Mouse (Mus musculus) intestine, embryonic 15.5 days (tissue): ENCODE results near the gene Ghitm. TPM values are rescaled to one million over a fixed set of nuclear protein-coding genes. Genes with fewer than 3 reads are reported as not detected.
A peak's percentile ranks its signal among the peaks of the same experiment; 100 is the strongest.
"Not testable (repeated sequence)": the region's sequence is repeated elsewhere in the genome, so short reads cannot be mapped to it uniquely, and the experiment has no call there.

Source experiments
- ATAC-seq: fragments of 200-750 bp; cut with Nextera tagmentation; 2 replicates; pipeline ENCODE4 v1.8.0; 2017; ENCODE audit warnings: moderate TSS enrichment, moderate library complexity
- H3K27ac ChIP-seq: fragments of 300-500 bp; sonication (generic); 2 replicates; pipeline ENCODE4 v1.5.1; 2015; ENCODE audit warnings: mild to moderate bottlenecking, inconsistent platforms
- H3K27me3 ChIP-seq: fragments of 300-500 bp; sonication (generic); replicated peaks from 2 replicates; pipeline ENCODE4 v1.6.1; 2015; ENCODE audit warnings: inconsistent platforms
- H3K36me3 ChIP-seq: fragments of 300-500 bp; sonication (generic); 2 replicates; pipeline ENCODE4 v1.6.1; 2015; ENCODE audit warnings: inconsistent platforms
- H3K4me1 ChIP-seq: fragments of 300-500 bp; sonication (generic); replicated peaks from 2 replicates; pipeline ENCODE4 v1.6.1; 2015; ENCODE audit warnings: inconsistent platforms
- H3K4me2 ChIP-seq: fragments of 300-500 bp; sonication (generic); replicated peaks from 2 replicates; pipeline ENCODE4 v1.6.1; 2015; ENCODE audit warnings: mild to moderate bottlenecking, inconsistent platforms
- H3K4me3 ChIP-seq: fragments of 300-500 bp; sonication (generic); replicated peaks from 2 replicates; pipeline ENCODE4 v1.5.1; 2015; ENCODE audit warnings: inconsistent platforms
- H3K9ac ChIP-seq: fragments of 300-500 bp; sonication (generic); 2 replicates; pipeline ENCODE4 v1.6.1; 2015; ENCODE audit warnings: inconsistent platforms
- H3K9me3 ChIP-seq: fragments of 300-500 bp; sonication (generic); 2 replicates; pipeline ENCODE4 v1.6.1; 2016; ENCODE audit warnings: inconsistent platforms
- WGBS: fragments of 180-500 bp; shearing (Covaris S2); methylation state at CpG from one replicate; pipeline ENCODE4 v1.1.7; 2015; 5-methylcytosine and 5-hydroxymethylcytosine counted together
- polyA plus RNA-seq: library from polyadenylated mRNA; unstranded; fragments of >200 nt; fragmentation: Nextera tagmentation; extraction: Ambion mirVana; gene quantifications from 2 replicates; pipeline ENCODE4 v1.2.1, GENCODE M21; 2015

Ghitm gene
- 300 and 309 TPM in 2 replicates for polyA plus RNA-seq

- peak within 1 kb of the TSS; percentile 64 for H3K4me2 ChIP-seq
- H3K9me3 ChIP-seq: no peaks in the 10 kb centered on the region
- no peaks in the 10 kb centered on the region for H3K4me1 ChIP-seq
- H3K9ac ChIP-seq: peak within 1 kb of the TSS; percentile 93
- WGBS: under 1% methylated on average over 38 of the region's 38 CpGs
- ATAC-seq: peak; percentile 99
- H3K36me3 ChIP-seq: peaks cover 6% of the 10 kb centered on the region; the same call in 1 of the 2 replicates
- H3K27me3 ChIP-seq: no peaks in the 10 kb centered on the region
- H3K4me3 ChIP-seq: peak within 1 kb of the TSS; percentile 89
- H3K27ac ChIP-seq: peak within 1 kb of the TSS; percentile 85
Observed at GRCm38 (mm10) chr14:37135127-37135593, at the start of gene Ghitm. Gene Ghitm (minus strand): TSS chr14:37135272.

GRCm38 (mm10) chr14:37184871-37185270, 49.8 kb upstream of the Ghitm start:
- peak; percentile 45; the same call in 1 of the 2 replicates for ATAC-seq
- H3K4me3 ChIP-seq: no peak overlapping the region
- H3K9me3 ChIP-seq: no peaks in the 10 kb centered on the region
- H3K36me3 ChIP-seq: no peaks in the 10 kb centered on the region
- no peaks in the 10 kb centered on the region for H3K4me1 ChIP-seq
- H3K4me2 ChIP-seq: no peak overlapping the region
- H3K27ac ChIP-seq: no peak overlapping the region
- no peak overlapping the region for H3K9ac ChIP-seq
- no peaks in the 10 kb centered on the region for H3K27me3 ChIP-seq
- WGBS: 70% methylated on average over 2 of the region's 2 CpGs

GRCm38 (mm10) chr14:37174484-37174883, 39.4 kb upstream of the Ghitm start:
- Histone ChIP-seq H3K36me3 (no peaks in the 10 kb centered on the region), H3K9ac (no peak overlapping the region), H3K4me2 (no peak overlapping the region), H3K9me3 (no peaks in the 10 kb centered on the region), H3K27ac (no peak overlapping the region), H3K4me1 (no peaks in the 10 kb centered on the region), H3K27me3 (no peaks in the 10 kb centered on the region), H3K4me3 (no peak overlapping the region)
- WGBS: 75% methylated on average over 3 of the region's 3 CpGs
- ATAC-seq: no peak

GRCm38 (mm10) chr14:37165266-37165926, 30.3 kb upstream of the Ghitm start:
- 55% methylated on average over 1 of the region's 1 CpGs for WGBS
- no peak overlapping the region for H3K4me3 ChIP-seq
- H3K4me1 ChIP-seq: no peaks in the 10 kb centered on the region
- H3K9me3 ChIP-seq: no peaks in the 10 kb centered on the region
- no peak overlapping the region for H3K4me2 ChIP-seq
- H3K27ac ChIP-seq: no peak overlapping the region
- no peak overlapping the region for H3K9ac ChIP-seq
- no peak for ATAC-seq
- no peaks in the 10 kb centered on the region for H3K27me3 ChIP-seq
- no peaks in the 10 kb centered on the region for H3K36me3 ChIP-seq

GRCm38 (mm10) chr14:37164392-37165032, 29.4 kb upstream of the Ghitm start:
- 62% methylated on average over 4 of the region's 4 CpGs for WGBS

GRCm38 (mm10) chr14:37163277-37163956, 28.3 kb upstream of the Ghitm start:
- peak; percentile 49; the same call in 1 of the 2 replicates for ATAC-seq
- 60% methylated on average over 4 of the region's 4 CpGs for WGBS
- Histone ChIP-seq H3K9me3 (no peaks in the 10 kb centered on the region), H3K4me1 (no peaks in the 10 kb centered on the region), H3K27me3 (no peaks in the 10 kb centered on the region), H3K27ac (no peak overlapping the region), H3K4me3 (no peak overlapping the region), H3K4me2 (no peak overlapping the region), H3K9ac (no peak overlapping the region), H3K36me3 (no peaks in the 10 kb centered on the region)

More at GRCm38 (mm10) chr14:37164392-37165032, 29.4 kb upstream of the Ghitm start:
- H3K4me2 ChIP-seq: no peak overlapping the region
- H3K27me3 ChIP-seq: no peaks in the 10 kb centered on the region
- H3K9me3 ChIP-seq: no peaks in the 10 kb centered on the region
- no peaks in the 10 kb centered on the region for H3K36me3 ChIP-seq
- no peak overlapping the region for H3K27ac ChIP-seq
- H3K4me3 ChIP-seq: no peak overlapping the region
- ATAC-seq: no peak
- H3K9ac ChIP-seq: no peak overlapping the region
- H3K4me1 ChIP-seq: no peaks in the 10 kb centered on the region

- no peaks in the 10 kb centered on the region for H3K27me3 ChIP-seq
- no peak overlapping the region for H3K4me2 ChIP-seq
- H3K9ac ChIP-seq: no peak overlapping the region
- no peak overlapping the region for H3K4me3 ChIP-seq
- no peaks in the 10 kb centered on the region for H3K36me3 ChIP-seq
- WGBS: 88% methylated on average over 1 of the region's 1 CpGs
- H3K9me3 ChIP-seq: no peaks in the 10 kb centered on the region
- H3K27ac ChIP-seq: no peak overlapping the region
- ATAC-seq: no peak
- no peaks in the 10 kb centered on the region for H3K4me1 ChIP-seq
Observed at GRCm38 (mm10) chr14:37154391-37154790, 19.3 kb upstream of the Ghitm start.

- Histone ChIP-seq H3K4me2 (no peak overlapping the region), H3K9me3 (no peaks in the 10 kb centered on the region), H3K27me3 (no peaks in the 10 kb centered on the region), H3K36me3 (no peaks in the 10 kb centered on the region), H3K27ac (no peak overlapping the region), H3K4me1 (no peaks in the 10 kb centered on the region), H3K4me3 (no peak overlapping the region), H3K9ac (no peak overlapping the region)
- no peak for ATAC-seq
- WGBS: 74% methylated on average over 8 of the region's 8 CpGs
Observed at GRCm38 (mm10) chr14:37139051-37139710, 4.1 kb upstream of the Ghitm start.

GRCm38 (mm10) chr14:37137596-37137995, 2.5 kb upstream of the Ghitm start:
- H3K27me3 ChIP-seq, H3K9me3 ChIP-seq, H3K4me2 ChIP-seq, H3K9ac ChIP-seq, ATAC-seq, H3K27ac ChIP-seq, H3K4me1 ChIP-seq, H3K4me3 ChIP-seq, H3K36me3 ChIP-seq: not testable (repeated sequence)
- 83% methylated on average over 3 of the region's 3 CpGs for WGBS

GRCm38 (mm10) chr14:37136110-37136509, 1.0 kb upstream of the Ghitm start:
- Histone ChIP-seq H3K4me2 (no peak overlapping the region), H3K9ac (no peak overlapping the region), H3K9me3 (no peaks in the 10 kb centered on the region), H3K36me3 (peaks cover 2% of the 10 kb centered on the region; the same call in 1 of the 2 replicates), H3K27ac (no peak overlapping the region), H3K27me3 (no peaks in the 10 kb centered on the region), H3K4me3 (no peak overlapping the region), H3K4me1 (no peaks in the 10 kb centered on the region)
- 81% methylated on average over 4 of the region's 4 CpGs for WGBS
- ATAC-seq: no peak

- 0 out of 2 replicates have a peak overlapping the region, but pooled peaks have one; percentile 28 for H3K27ac ChIP-seq
- peaks cover 2% of the 10 kb centered on the region; the same call in 1 of the 2 replicates for H3K36me3 ChIP-seq
- WGBS: 2% methylated on average over 10 of the region's 10 CpGs
- peak overlapping the region; percentile 29; the same call in 1 of the 2 replicates for H3K9ac ChIP-seq
- peak overlapping the region; percentile 89 for H3K4me3 ChIP-seq
- peak overlapping the region; percentile 57 for H3K4me2 ChIP-seq
- no peaks in the 10 kb centered on the region for H3K9me3 ChIP-seq
- ATAC-seq: peak; percentile 48
- no peaks in the 10 kb centered on the region for H3K27me3 ChIP-seq
- H3K4me1 ChIP-seq: no peaks in the 10 kb centered on the region
Observed at GRCm38 (mm10) chr14:37135671-37136070, 599 bp upstream of the Ghitm start.
